ENCODE assay signal across 11 mouse cellular contexts in genomic region chr4:57860204-57860611, GRCm38 (mm10). TPM values are rescaled to one million over a fixed set of nuclear protein-coding genes. Genes with fewer than 3 reads are reported as not detected.
DNase-seq lines count a peak whose midpoint lies in the region; ATAC-seq lines count a peak whose summit lies in the region.
"Had no signal": no experiment of that assay in that cellular context is flagged by ENCODE, and none has a peak within 500 bp of the region (broad histone marks: within the 10 kb centered on the region; RNA-seq: fewer than 3 reads in every experiment).

No protein-coding gene starts in this region.

- WGBS in hindbrain, embryonic 10.5 days, result 86% methylated on average over 6 of the region's 6 CpGs

- no peaks in the 10 kb centered on the region for H3K27me3 ChIP-seq in hindbrain, embryonic 10.5 days (ENCODE audit: insufficient read depth, poor library complexity, severe bottlenecking)
- H3K27me3 ChIP-seq: limb, embryonic 13.5 days; neural tube, embryonic 15.5 days had no signal

- peaks cover 4% of the 10 kb centered on the region; the same call in 1 of the 2 replicates for H3K4me1 ChIP-seq in hindbrain, embryonic 10.5 days (replicated peaks)
- H3K4me1 ChIP-seq: midbrain, embryonic 10.5 days had no signal

- no peak for ATAC-seq in cerebellum, adult (ENCODE audit: insufficient number of reproducible peaks, low FRiP score, low TSS enrichment)

- peaks cover 8% of the 10 kb centered on the region; the same call in 1 of the 2 replicates for H3K9me3 ChIP-seq in hindbrain, embryonic 10.5 days
- H3K9me3 ChIP-seq: limb, embryonic 13.5 days; neural tube, embryonic 15.5 days had no signal

- no peak overlapping the region for H3K4me3 ChIP-seq in hindbrain, embryonic 10.5 days
- H3K4me3 ChIP-seq: limb, embryonic 13.5 days; midbrain, embryonic 10.5 days; neural tube, embryonic 15.5 days had no signal

- no peak overlapping the region for H3K27ac ChIP-seq in hindbrain, embryonic 10.5 days
- H3K27ac ChIP-seq: limb, embryonic 13.5 days; midbrain, embryonic 10.5 days; neural tube, embryonic 15.5 days had no signal

- DNase-seq in adrenal gland, adult 2 months, result peak; percentile 55
- DNase-seq in adrenal gland, postnatal 10 days, result no peak
- peak; percentile 18 for DNase-seq in urinary bladder, adult 2 months (ENCODE audit: low spot score)
- no peak for DNase-seq in urinary bladder, postnatal 4 days (ENCODE audit: low spot score in 2 of 2)
- DNase-seq in kidney, postnatal 25 days, result peak; percentile 63 to 80
- DNase-seq in hindbrain, embryonic 10.5 days (ENCODE audit: low spot score), result no peak
- DNase-seq in embryo, embryonic 9.5 days (ENCODE audit: extremely low spot score), result no peak

- H3K36me3 ChIP-seq in hindbrain, embryonic 10.5 days, result peaks cover 61% of the 10 kb centered on the region

RNA-seq across cellular contexts. Expression of gene D630039A03Rik, which starts 55.9 kb away (rescaled TPM):
- 10 to 100 TPM; 11.5 to 11.6 TPM for total RNA-seq in adrenal gland, adult 2 months (2021)
- polyA plus RNA-seq in adrenal gland, adult 2 months (2012; rRNA removed), result 3.8 and 4.9 TPM in 2 replicates
- 1 to 10 TPM; 6.3 to 6.7 TPM for total RNA-seq in adrenal gland, postnatal 10 days (2021)
- 3.9 and 4.3 TPM in 2 replicates for polyA plus RNA-seq in urinary bladder, adult 2 months (2012; rRNA removed)
- polyA plus RNA-seq in hindbrain, embryonic 10.5 days (2016; fragmentation: Nextera tagmentation; extraction: Ambion mirVana), result 0.24 and 0.36 TPM in 2 replicates

Comparison
In these comparisons a context has a peak if more than half of its experiments do, and no peak if none do; other contexts are left out.
1. DNase-seq: peak in adrenal gland, adult 2 months (single experiment), urinary bladder, adult 2 months (single experiment) and kidney, postnatal 25 days (2 of 2); none in adrenal gland, postnatal 10 days (single experiment), urinary bladder, postnatal 4 days (0 of 2), hindbrain, embryonic 10.5 days (single experiment) and embryo, embryonic 9.5 days (single experiment).